Mouse (Mus musculus) cerebellum, postnatal 10 days (tissue): ENCODE results near the gene Trdmt1.
"Not testable (repeated sequence)": the region's sequence is repeated elsewhere in the genome, so short reads cannot be mapped to it uniquely, and the experiment has no call there.

ENCODE experiments used
- DNase-seq, 2 experiments: peaks; one replicate each; pipeline ENCODE4 v3.0.0; 2021; ENCODE audit warnings: mixed read lengths in 2 of 2

Trdmt1 gene

DNA sequence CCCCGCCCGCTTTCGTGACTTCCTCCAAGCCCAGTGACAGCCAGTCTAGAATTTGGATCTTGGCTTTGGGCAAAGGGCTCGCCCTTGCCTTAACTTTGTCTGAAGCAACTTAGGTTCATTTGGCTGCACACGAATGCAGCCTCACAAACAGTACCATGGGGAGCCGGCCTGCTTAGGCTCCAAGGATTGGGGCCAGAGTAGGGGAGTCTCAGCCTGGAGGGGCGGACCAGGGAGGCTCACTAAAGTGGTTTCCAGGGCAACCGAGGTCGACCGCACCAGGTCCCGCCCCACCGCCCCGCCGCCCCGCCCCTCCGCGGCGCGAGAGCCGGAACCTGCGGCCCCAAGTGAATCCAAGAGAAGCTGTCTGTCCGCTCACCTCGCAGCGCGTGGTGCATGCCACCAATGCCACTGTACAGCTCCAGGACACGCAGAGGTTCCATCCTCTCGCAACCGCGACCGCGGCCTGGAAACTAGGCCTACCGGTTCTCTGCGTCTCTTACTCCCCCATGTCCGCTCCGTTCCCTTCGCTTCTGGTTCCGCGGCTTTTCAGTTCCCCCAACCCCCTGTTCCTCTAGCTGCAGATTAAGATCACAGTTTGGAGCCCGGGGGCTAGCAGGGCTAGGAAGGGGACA is at the start of gene Trdmt1:
Trdmt1 (minus strand) TSS at position 476 of the 632 bp plus-strand sequence.
- peak; percentile 82 to 88 for DNase-seq

DNA sequence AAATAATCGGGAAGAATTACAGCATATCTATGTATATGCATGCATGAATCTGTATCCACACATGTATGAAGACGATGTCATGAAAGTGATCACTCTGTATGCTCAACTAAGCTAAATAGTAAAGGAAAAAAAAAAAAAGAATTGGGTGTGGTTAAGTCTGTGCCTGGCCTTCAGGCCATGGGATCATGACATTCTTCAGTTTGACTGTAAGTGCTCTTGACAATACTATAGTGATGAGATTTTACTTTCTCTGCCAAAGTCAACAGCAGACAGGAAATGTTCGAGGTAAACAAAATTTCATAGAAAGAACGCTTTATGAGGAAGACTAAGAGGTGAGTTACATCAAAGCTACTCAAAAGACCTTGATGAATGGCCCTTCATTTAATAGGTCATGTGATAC is 48.9 kb upstream of the Trdmt1 start:
- DNase-seq: no peak

DNA sequence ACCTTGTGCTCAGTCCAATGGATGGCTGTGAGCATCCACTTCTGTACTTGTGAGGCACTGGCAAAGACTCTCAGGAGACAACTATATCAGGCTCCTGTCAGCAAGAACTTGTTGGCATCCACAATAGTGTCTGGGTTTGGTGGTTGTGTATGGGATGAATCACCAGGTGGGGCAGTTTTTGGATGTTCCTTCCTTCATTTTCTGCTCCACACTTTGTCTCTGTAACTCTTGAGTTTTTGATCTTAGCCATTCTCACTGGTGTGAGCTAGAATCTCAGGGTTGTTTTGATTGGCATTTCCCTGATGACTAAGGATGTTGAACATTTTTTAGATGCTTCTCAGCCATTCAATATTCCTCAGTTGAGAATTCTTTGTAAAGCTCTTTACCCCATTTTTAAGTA is 39.3 kb upstream of the Trdmt1 start:
- not testable (repeated sequence) for DNase-seq

DNA sequence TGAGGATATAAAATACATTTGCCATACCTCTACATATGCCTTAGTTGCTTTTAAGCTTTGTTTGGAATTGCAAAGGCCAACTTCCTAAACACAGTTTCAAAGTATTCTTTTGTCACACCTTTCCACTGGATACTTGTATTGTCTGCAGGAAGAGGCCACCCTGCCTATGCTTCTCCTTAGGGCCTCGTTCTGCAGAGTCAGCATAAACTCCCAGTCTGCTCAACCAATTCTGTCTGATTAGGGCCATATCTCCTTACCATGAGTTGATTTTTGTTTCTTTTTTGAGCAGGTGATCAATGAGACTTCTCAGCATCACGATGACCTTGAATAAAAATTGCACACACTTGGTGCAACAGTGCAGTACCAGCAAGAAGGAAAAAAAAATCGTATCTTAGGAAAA is 37.7 kb upstream of the Trdmt1 start:
- no peak for DNase-seq

DNA sequence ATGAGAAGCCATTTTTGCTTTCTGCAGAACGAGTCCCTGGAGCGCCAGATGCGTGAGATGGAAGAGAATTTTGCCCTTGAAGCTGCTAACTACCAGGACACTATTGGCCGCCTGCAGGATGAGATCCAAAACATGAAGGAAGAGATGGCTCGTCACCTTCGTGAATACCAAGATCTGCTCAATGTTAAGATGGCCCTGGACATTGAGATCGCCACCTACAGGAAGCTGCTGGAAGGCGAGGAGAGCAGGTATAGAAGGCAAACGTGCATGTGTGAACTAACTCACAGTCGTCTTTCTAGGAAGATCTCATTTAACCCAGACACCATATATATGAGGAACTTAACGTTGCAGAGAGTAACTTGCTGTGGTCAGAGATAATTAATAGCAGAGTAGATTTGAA is 35.5 kb upstream of the Trdmt1 start:
- peak; percentile 47 to 52 for DNase-seq

DNA sequence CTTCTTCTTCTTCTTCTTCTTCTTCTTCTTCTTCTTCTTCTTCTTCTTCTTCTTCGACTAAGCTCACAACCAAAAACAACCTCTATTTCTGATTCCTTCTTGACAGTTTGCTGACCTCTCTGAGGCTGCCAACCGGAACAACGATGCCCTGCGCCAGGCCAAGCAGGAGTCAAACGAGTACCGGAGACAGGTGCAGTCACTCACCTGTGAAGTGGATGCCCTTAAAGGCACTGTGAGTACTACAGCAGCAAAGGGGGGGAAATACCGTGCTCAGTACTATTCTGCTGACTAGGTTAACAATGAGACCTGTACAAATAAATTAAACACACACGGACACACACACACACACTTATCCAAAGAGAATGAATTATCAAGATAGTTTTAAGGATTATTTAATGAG is 34.8 kb upstream of the Trdmt1 start:
- peak; percentile 3 to 11 for DNase-seq

DNA sequence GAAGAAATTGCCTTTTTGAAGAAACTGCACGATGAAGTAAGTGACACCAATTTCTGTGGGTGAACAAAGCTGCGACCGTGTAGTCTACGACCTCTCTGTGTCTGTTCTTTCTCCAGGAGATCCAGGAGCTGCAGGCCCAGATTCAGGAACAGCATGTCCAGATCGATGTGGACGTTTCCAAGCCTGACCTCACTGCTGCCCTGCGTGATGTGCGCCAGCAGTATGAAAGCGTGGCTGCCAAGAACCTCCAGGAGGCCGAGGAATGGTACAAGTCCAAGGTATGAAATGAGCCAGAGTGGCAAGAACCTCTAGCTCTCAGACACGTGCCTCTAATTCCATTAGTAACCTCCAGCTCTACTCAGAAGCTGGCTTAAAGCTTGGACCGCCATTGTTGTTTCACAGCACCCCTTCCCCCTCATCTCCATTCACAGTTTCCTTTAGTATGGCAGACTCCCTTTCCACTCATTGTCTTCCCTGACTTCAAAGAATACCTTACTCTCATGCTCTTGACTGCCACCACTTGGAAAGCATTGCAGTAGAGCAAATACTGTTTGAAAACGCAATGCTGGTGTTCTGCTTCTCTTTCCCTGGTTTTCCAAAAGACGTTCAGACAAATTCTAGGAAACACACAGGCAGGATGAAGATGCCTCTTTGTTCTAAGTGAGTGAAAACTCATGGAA is 34.1 kb upstream of the Trdmt1 start:
- peak; percentile 79 to 87 for DNase-seq

DNA sequence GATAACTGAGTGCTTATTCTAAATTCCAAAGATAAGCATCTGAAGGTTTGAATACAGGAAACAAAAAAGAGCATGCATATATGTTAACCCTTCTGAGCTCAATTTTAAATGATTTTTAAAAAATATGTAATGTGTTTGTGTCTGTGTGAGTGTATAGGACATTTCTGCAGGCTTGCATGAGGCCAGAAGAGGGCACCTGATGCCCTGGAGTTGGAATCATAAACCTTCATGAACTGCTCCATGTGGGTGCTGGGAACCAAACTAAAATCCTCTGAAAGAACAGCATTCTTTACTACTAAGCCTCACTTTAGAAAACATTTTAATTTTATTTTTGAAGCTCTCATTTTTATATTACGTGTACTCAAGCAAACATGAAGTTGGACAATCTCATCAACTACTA is 32.9 kb upstream of the Trdmt1 start:
- DNase-seq: no peak

DNA sequence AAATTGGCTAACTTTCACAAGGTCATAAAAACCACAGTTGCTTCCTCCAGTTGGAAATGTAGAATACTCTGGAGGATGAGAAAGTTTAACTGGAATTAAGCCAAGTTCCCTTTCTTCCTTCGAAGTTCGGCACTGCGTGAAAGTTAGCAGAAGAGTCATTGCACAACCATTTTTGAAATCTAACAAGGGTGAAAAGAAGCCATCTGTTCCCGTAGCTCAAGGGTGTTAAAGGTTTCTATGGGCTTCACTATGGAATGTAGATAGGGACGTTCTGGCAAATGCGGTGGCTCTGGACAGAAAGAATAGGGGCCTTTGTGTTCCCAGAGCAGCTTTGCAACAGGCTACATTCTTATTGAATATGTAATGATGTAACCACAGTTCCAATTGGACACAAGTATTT is 31.5 kb upstream of the Trdmt1 start:
- DNase-seq: peak; percentile 13 to 16

DNA sequence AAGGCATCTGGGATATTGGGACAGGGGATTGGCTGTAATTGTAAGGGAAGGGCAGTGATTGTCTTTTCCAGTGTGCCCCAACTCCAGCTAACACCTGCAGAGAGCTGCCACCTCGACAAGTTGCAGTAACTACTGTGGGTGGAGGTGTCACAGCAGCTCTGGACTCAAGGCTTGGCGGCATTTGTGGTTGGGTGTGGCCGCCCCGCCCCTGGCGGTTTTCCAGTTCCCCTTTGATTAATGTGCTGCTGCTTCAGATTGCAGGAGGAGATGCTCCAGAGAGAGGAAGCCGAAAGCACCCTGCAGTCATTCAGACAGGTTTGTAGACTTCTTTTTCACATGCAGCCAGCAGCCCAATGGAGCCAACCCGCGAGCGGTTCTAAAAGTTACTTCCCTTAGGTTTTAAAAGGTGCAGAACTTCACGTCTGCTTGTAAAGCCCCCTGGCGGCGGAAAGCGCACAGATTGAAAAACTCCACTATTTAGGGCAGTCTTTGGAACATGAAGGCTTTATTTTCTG is 30.9 kb upstream of the Trdmt1 start:
- peak; percentile 81 to 84 for DNase-seq

DNA sequence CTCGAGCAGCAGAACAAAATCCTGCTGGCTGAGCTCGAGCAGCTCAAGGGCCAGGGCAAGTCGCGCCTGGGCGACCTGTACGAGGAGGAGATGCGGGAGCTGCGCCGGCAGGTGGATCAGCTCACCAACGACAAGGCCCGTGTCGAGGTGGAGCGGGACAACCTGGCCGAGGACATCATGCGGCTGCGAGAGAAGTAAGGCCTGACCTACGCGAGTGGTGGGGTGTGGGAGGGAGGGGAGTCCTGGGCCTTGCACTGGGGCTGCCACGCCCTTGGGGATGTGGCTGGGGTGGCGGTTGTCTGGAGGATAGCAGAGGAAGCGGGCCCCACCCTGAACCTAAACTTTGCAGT is 30.3 kb upstream of the Trdmt1 start:
- DNase-seq: peak in 1 of 2 experiments; percentile 36

DNA sequence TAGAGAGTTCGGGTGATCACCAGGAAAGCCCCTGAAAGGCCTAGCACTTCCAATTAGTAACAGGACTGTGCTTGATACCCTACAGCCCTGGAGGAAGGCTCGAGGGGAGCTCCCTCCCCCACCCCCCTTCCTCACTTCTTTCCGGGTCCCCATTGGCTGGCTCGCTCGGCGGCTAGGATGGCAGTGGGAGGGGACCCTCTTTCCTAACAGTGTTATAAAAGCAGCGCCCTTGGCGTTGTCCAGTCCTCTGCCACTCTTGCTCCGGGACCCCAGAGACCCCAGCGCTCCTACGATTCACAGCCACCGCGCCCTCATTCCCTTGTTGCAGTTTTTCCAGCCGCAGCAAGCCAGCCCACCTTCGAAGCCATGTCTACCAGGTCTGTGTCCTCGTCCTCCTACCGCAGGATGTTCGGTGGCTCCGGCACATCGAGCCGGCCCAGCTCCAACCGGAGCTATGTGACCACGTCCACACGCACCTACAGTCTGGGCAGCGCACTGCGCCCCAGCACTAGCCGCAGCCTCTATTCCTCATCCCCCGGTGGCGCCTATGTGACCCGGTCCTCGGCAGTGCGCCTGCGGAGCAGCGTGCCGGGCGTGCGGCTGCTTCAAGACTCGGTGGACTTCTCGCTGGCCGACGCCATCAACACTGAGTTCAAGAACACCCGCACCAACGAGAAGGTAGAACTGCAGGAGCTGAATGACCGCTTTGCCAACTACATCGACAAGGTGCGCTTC is 29.8 kb upstream of the Trdmt1 start:
- DNase-seq: peak; percentile 82 to 87

DNA sequence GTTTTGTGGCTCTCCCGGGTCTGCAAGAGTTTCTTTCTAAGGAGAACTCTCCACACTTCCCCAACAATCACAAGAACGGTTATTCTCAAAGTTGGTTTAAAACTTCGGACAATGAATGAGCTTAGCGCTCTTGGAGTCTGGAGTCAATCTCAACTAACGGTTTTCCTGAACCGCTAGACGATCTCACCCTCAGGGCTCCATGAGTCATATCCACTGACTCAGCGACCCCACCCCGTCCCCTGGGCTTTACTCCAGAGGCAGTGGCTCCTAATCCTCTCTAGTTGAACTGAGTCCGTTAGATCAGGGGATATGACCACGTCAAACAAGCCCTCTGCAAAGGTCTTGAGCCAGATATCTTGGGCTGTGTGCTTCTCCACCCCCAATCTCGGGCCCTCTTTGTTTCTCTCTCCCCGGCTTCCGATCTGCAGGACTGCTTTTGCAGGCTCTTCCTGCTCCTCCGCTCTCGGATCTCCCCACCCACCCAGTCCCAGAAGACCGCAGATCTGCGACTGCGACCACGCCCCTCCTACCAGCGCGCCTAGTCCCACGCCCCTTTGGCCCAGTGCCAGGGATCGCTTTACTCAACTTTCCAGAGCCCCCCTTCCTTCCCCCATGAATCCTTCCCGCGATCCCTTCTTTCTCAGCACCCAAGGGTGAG is 29.1 kb upstream of the Trdmt1 start, which contains the start of gene Vim:
Vim (plus strand) TSS at position 520 of the 658 bp plus-strand sequence.
- DNase-seq: peak; percentile 91 to 93

DNA sequence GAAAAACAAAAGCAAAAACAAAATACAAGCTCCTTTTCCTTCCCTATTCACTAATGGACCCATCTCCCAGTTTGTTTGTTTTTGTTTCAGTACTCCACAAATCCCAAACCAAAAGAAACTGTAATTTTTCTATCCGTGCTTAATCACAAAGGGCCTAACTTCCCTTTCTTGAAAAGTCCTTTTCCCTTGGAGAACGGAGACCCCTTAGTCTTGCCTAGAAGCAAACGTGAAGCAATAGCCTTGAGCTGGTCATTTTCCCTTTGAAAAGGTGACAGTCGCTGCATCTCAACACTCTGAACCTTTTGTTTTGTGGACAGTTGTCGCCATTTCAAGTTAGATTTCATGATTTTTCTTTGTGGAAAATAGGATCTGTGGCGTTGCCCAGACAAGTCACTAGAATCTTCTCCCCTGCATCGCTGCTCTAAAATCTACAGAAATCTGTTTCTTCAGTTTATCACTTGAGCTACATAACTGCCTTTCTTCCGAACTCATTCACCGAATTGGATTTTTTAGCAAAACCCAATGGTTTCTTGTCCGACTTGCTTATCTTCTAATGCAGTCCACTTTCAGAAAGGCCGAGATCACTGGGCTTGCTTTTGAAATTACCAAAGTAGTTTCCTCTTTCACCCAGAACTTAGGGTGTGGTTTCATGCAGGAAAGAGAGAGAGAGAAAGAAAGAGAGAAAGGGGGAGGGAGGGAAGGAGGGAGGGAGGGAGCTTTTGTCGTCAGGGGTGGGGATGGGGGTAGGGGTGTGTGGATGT is 28.4 kb upstream of the Trdmt1 start:
- no peak for DNase-seq

DNA sequence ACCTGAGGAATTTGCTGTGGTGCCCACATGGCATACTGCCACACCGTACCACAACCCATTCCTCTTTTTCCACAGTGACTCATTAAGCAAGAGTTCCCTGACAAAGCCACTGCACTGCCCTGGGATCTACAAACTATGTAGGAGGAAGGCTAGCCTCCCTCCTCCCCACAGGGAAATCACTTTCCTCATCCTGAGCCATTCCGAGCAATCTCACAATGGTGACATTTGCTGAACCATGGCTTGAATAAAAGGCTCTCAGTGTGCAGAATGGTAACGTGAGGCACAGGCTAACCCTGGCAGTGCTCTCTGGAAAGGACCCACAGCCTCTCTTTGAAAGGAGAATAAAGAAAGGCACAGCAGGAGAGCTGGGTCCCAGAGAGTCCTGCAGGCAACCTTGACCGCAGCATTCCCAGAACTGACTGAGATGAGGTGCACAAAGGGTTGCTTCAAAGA is 27.7 kb upstream of the Trdmt1 start:
- peak; percentile 6 to 15 for DNase-seq

DNA sequence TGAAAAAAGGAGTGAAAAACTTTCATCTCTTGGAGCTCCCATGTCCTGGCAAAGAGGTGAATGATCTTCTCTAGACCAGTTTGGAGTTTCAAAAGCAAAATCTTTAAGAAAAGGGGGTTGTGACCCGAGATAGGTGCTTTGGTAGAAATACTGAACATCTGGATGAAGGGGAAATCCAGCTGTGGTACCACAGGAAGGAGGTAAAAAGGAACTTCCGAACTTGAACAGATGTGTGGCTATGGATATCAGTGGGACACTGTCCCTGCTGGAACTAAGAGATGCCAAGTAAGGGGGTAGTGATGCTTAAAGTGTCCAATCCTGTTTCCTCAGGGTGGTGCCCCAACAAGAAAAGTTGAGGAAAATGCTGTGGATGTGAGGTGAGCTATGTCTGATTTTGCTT is 25.7 kb upstream of the Trdmt1 start:
- DNase-seq: no peak

DNA sequence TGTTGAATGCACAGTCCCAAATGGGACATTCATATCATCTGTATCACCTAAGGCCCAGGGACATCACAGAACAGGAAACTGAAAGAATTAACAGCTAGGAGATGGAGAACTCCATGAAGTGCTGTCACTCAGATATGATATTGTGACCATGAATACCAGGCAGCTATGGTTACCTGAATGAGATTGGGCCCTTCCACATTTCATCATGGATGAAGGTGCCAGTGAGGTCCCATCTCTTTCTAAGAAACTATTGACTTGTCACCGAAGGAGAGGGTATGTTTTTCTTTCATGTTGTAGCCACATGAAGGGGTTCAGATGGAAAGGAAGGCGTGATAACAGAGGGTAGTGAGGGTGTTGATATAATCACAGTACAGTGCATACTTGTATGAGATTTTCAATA is 15.9 kb upstream of the Trdmt1 start:
- DNase-seq: no peak

DNA sequence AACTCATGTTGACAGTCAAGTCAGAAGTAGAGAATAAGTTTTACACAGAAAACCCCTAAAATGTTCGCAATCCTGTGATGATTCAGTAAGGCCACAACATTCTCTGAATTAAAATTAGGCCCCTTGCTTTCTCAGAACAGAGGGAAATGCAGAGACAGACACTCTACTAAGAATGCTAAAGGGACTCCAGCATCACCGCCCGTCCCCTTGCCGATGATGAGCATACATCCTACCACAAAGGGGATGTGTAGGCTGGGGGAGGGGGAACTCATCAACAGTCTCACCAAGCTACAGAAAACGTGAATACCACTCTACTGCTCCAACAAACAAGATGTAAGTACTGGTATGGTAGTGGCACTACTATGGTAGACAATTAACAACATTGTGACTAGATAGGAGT is 15.3 kb upstream of the Trdmt1 start:
- no peak for DNase-seq

DNA sequence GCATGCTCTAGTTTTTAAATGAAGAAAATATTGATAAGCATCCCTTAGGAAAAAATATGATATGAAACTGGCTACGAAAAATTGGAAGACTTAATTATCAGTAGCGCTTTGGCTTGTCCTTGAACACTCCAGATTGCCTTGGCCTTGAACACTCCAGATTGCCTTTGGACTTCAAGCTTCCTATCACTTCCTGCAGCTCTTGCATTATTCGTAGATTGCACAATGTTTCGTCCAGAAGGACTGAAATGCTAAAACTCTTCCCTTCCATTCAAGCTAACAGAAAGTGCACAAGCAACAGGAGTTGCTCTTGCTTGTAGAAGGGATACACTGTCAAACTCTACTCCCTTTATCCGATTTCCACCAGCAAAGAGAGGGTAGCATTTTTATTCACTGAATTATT is 14.8 kb upstream of the Trdmt1 start:
- no peak for DNase-seq

DNA sequence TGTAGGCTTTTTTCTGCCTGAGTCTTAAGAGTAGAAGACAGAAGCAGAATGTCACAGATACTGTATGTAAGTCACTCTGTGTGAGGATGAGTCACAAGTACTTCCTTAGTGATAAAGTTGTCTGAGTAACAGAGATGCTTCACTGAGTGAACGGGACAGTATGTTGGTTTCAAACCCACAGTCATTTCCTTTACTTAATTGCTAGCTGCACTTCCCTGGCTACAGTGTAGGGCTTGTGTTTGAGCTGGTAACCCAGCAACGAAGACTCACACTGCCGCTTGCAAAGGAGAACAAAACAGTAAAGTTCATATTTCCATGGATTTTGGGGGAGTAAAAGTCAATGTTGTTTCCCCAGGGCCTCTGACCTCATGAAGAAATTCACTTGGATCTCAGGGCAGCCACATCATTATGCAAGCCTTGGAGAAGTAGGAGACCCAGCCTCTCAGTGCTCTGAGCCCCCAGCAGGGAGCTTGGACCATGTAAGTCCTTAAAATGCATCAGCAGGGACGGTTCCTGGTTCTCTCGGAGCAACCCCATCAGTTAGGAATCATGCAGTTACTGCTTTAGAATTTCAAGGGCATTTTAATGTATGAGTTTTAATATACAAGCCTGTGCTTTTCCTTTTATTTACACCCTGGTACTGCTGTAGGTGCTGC is 14.3 kb upstream of the Trdmt1 start:
- DNase-seq: no peak

DNA sequence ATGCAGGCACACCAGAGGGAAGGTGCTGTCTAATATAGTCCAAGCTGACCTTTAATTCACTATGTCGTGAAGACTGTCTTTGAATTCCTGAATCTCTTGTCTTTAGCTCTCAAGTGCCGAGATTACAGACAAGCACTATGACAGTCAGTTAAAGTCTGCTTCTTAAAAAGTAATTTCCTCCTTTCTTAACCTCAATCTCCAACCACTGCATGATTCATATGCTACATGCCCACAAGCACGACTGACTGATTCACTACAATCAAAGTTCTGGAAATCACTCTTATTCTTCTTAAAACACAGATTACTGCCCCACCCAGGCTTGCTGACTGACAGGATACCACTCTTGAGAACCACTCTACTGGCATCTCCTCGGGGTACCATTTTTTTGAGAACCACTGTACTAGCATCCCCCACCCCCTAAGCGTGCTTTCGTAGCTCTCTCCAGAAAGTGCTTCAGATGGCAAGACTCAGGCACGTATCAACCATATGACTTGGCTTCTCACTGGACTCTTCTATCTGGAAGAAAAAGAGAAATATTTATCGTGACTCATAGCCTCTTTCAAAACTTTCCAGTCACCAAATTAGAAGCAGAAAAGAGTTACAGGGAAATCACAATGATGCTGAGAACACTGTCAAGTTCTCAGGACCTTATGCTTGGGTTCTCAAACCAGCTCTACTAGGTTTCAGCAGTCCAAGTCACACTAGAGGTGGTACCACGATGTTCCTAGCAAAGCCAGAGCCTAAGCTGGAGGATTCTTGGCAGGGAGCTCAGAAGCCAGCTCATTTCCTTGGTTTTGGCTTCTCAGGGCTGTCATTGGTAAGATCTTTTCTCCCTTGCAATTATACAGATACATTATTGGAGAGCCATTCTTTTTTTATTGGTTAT is 12.9 kb upstream of the Trdmt1 start:
- DNase-seq: no peak
